ENCODE assay signal across 8 mouse cellular contexts in the genomic region with DNA sequence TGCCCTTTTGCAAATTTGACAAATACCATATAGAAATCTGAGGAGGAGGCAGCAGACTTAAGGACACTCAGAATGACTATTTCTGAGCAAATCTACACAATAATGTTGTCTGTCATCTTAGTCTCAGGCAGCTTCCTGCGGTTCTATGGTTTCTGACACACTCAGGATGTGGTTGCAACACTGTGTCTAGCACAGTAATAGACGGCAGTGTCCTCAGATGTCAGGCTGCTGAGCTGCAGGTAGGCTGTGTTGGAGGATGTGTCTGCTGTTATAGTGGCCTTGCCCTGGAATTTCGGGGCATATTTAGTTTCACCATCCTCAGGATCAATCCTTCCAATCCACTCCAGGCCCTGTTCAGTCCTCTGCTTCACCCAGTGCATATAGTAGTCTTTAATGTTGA.
DNase-seq lines count a peak whose midpoint lies in the region; ATAC-seq and TF ChIP-seq lines count a peak whose summit lies in the region.
"Not testable (repeated sequence)": the region's sequence is repeated elsewhere in the genome, so short reads cannot be mapped to it uniquely, and the experiment has no call there.

No protein-coding gene starts in this region.

- not testable (repeated sequence) for H3K4me1 ChIP-seq in spleen, adult 2 months (ENCODE audit: control insufficient read depth, insufficient read depth, insufficient read length)

- peak; percentile 57 for ATAC-seq in megakaryocyte, adult 5-6 weeks (ENCODE audit: poor library complexity, severe bottlenecking)

- not testable (repeated sequence) for H3K36me3 ChIP-seq in spleen, adult 2 months (ENCODE audit: control insufficient read depth, insufficient read depth, low read length)

- not testable (repeated sequence) for H3K27me3 ChIP-seq in spleen, adult 2 months (ENCODE audit: control insufficient read depth, insufficient read depth, low read length)

- not testable (repeated sequence) for TF ChIP-seq CTCF in spleen, adult 2 months (IDR thresholded peaks at IDR 0.05; ENCODE audit: extremely low read depth, insufficient read depth, insufficient read length, insufficient replicate concordance)

- H3K27ac ChIP-seq in spleen, adult 2 months (ENCODE audit: insufficient read depth, low read length): not testable (repeated sequence)

- 11% methylated on average over 3 of the region's 3 CpGs for WGBS in spleen, adult 2 months

- peak; percentile 75 for DNase-seq in 416B (ENCODE audit: low read depth)
- DNase-seq in CD8-positive naive resting alpha-beta T cell, adult 2 months (ENCODE audit: low read depth in 2 of 2, low spot score in 2 of 2): peak; percentile 77 to 86
- DNase-seq in gastrocnemius, postnatal 25 days: peak; percentile 13
- DNase-seq in induced T-regulatory cell, adult 2 months (ENCODE audit: low read depth): peak; percentile 67
- peak; percentile 8 to 54 for DNase-seq in spleen, adult 2 months (ENCODE audit: low read depth in 1 of 2, low spot score in 2 of 2)
- peak; percentile 53 for DNase-seq in thymus, postnatal 0 days (ENCODE audit: low spot score)
- peak; percentile 63 for DNase-seq in thymus, postnatal 4 days

- not testable (repeated sequence) for TF ChIP-seq POLR2A in spleen, adult 2 months (IDR thresholded peaks at IDR 0.05; ENCODE audit: low read depth, low read length)

- H3K4me3 ChIP-seq in spleen, adult 2 months (ENCODE audit: extremely low read depth, insufficient read depth, insufficient read length): not testable (repeated sequence)

Comparison
In these comparisons a context has a peak if more than half of its experiments do, and no peak if none do; other contexts are left out.
1. DNase-seq: peak in every context shown above with its lines; median percentile 82 in CD8-positive naive resting alpha-beta T cell, adult 2 months; 75 in 416B; 67 in induced T-regulatory cell, adult 2 months; 63 in thymus, postnatal 4 days; 53 in thymus, postnatal 0 days; 31 in spleen, adult 2 months; 13 in gastrocnemius, postnatal 25 days.